15 mouse cellular contexts compared by ENCODE assay signal in the genomic region with DNA sequence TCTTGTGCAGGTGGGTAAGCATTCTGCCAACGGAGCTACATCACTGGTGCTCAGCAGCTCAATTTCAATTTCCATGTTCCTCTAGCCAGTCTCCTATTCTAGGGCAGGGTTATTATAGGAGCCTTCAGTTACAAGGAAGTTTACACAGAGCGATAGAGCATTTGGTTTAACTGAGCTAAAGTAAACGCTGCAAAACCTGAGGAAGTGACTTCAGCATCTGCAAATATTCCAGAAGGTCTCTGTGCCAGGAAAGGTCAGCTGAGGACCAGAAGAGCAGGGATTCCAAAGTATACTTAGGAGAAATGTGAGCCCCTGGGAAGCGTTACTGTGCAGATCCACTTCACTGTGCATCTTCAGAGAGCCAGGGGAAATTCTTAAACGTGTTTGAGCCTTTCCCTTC. TPM values are rescaled to one million over a fixed set of nuclear protein-coding genes. Genes with fewer than 3 reads are reported as not detected.
DNase-seq lines count a peak whose midpoint lies in the region; ATAC-seq and TF ChIP-seq lines count a peak whose summit lies in the region.
"Had no signal": no experiment of that assay in that cellular context is flagged by ENCODE, and none has a peak within 500 bp of the region (broad histone marks: within the 10 kb centered on the region; RNA-seq: fewer than 3 reads in every experiment).

No protein-coding gene starts in this region.

- H3K27ac ChIP-seq in liver, adult 2 months (replicated peaks; ENCODE audit: insufficient read depth, low read depth, low read length) = peak overlapping the region; percentile 39
- H3K27ac ChIP-seq in stomach, postnatal 0 days (replicated peaks) = peak overlapping the region; percentile 18; the same call in 1 of the 2 replicates
- H3K27ac ChIP-seq: embryonic facial prominence, embryonic 15.5 days; forebrain, embryonic 12.5 days; hindbrain, postnatal 0 days had no signal

- TF ChIP-seq CTCF in liver, adult 2 months (IDR thresholded peaks at IDR 0.05; ENCODE audit: low read depth, low read length) = no peak
- no peak for TF ChIP-seq CTCF in stomach, postnatal 0 days (IDR thresholded peaks at IDR 0.05; ENCODE audit: low read depth)

- H3K4me2 ChIP-seq in stomach, postnatal 0 days (replicated peaks; ENCODE audit: low read depth) = no peak overlapping the region
- H3K4me2 ChIP-seq: embryonic facial prominence, embryonic 15.5 days; forebrain, embryonic 12.5 days; liver, embryonic 11.5 days had no signal

- no peak for TF ChIP-seq EP300 in stomach, postnatal 0 days (optimal IDR thresholded peaks at IDR 0.05)

- peak; percentile 95 for DNase-seq in heart, adult 11 months
- DNase-seq in heart, postnatal 25 days (ENCODE audit: low spot score) = no peak
- peak; percentile 30 for DNase-seq in liver, adult 2 months (ENCODE audit: extremely low read depth, low read depth, low spot score)
- no peak for DNase-seq in liver
- DNase-seq in lung, postnatal 10 days = peak; percentile 71
- DNase-seq in stomach, postnatal 0 days (ENCODE audit: low spot score) = peak; percentile 48
- DNase-seq in urinary bladder, adult 18-20 months (ENCODE audit: low spot score in 2 of 2) = no peak
- DNase-seq in layer of hippocampus, adult 9-11 months = no peak
- DNase-seq: cerebellum, adult 11-12 months; right cerebral cortex, postnatal 14 days had no signal

- H3K79me2 ChIP-seq in liver, adult 2 months (ENCODE audit: control insufficient read depth, insufficient read depth, low read length) = no peaks in the 10 kb centered on the region

- no peak for TF ChIP-seq POLR2A in liver, adult 2 months (IDR thresholded peaks at IDR 0.05; ENCODE audit: extremely low read depth, insufficient read depth, low read length)

- peak; percentile 57 for ATAC-seq in stomach, postnatal 0 days (ENCODE audit: low FRiP score, low TSS enrichment)
- ATAC-seq: hindbrain, postnatal 0 days; midbrain, embryonic 16.5 days had no signal

- H3K36me3 ChIP-seq in liver, adult 2 months (ENCODE audit: control insufficient read depth, insufficient read depth, low read length) = no peaks in the 10 kb centered on the region
- H3K36me3 ChIP-seq in stomach, postnatal 0 days (ENCODE audit: control insufficient read depth, insufficient read depth, low read length) = no peaks in the 10 kb centered on the region
- H3K36me3 ChIP-seq: embryonic facial prominence, embryonic 15.5 days; forebrain, embryonic 12.5 days had no signal

- no peak overlapping the region for H3K9ac ChIP-seq in liver, adult 2 months (ENCODE audit: low read depth, low read length)
- no peak overlapping the region for H3K9ac ChIP-seq in stomach, postnatal 0 days (ENCODE audit: low read length)
- H3K9ac ChIP-seq: embryonic facial prominence, embryonic 15.5 days; forebrain, embryonic 12.5 days had no signal

- WGBS in liver, adult 2 months = 21% methylated on average over 5 of the region's 5 CpGs
- 7% methylated on average over 5 of the region's 5 CpGs for WGBS in stomach, postnatal 0 days

- H3K27me3 ChIP-seq in liver, adult 2 months (ENCODE audit: control insufficient read depth, insufficient read depth, low read length) = no peaks in the 10 kb centered on the region
- no peaks in the 10 kb centered on the region for H3K27me3 ChIP-seq in stomach, postnatal 0 days (ENCODE audit: control insufficient read depth, insufficient read depth, low read length)
- H3K27me3 ChIP-seq: embryonic facial prominence, embryonic 15.5 days had no signal

- H3K4me3 ChIP-seq in liver, adult 2 months (ENCODE audit: insufficient read depth, low read depth, low read length) = no peak overlapping the region
- no peak overlapping the region for H3K4me3 ChIP-seq in stomach, postnatal 0 days (ENCODE audit: low read depth, low read length)
- H3K4me3 ChIP-seq: embryonic facial prominence, embryonic 15.5 days; forebrain, embryonic 12.5 days had no signal

- intact Hi-C loops in heart, postnatal 25 days (cut with DNase I) = no loop called here

- no peaks in the 10 kb centered on the region for H3K9me3 ChIP-seq in stomach, postnatal 0 days (ENCODE audit: control insufficient read depth, low read length)
- H3K9me3 ChIP-seq: embryonic facial prominence, embryonic 15.5 days; forebrain, embryonic 12.5 days had no signal

- H3K4me1 ChIP-seq in liver, adult 2 months (ENCODE audit: control insufficient read depth, insufficient read depth, low read length) = peaks cover 7% of the 10 kb centered on the region
- H3K4me1 ChIP-seq in stomach, postnatal 0 days (replicated peaks; ENCODE audit: control insufficient read depth, insufficient read depth) = 0 out of 2 replicates have a peak, but pooled peaks cover 4% of the 10 kb centered on the region
- H3K4me1 ChIP-seq: forebrain, embryonic 12.5 days had no signal

RNA-seq across cellular contexts. Expression of a gene that starts 5.4 kb away (rescaled TPM):
- total RNA-seq in heart, postnatal 25 days (2021) = 1 to 10 TPM; 1.3 to 1.7 TPM
- 2.2 and 3.2 TPM in 2 replicates for total RNA-seq in liver, adult 2 months (2014; rRNA removed)
- polyA plus RNA-seq in liver, adult 2 months (2012; rRNA removed) = 2.4 and 2.7 TPM in 2 replicates
- polyA plus RNA-seq in stomach, postnatal 0 days (2015; fragmentation: Nextera tagmentation; extraction: Ambion mirVana) = 1.9 and 2.3 TPM in 2 replicates
- total RNA-seq: hindbrain, postnatal 0 days had no signal
- polyA plus RNA-seq: forebrain, embryonic 12.5 days had no signal

RNA-seq across cellular contexts. Expression of a gene that starts 37.8 kb away (rescaled TPM):
- total RNA-seq in heart, postnatal 25 days (2021) = 10 to 100 TPM; 21.9 to 25.9 TPM
- total RNA-seq in liver, adult 2 months (2014; rRNA removed) = 19.7 and 20.8 TPM in 2 replicates
- polyA plus RNA-seq in liver, adult 2 months (2012; rRNA removed) = 14.7 and 17.0 TPM in 2 replicates
- polyA plus RNA-seq in stomach, postnatal 0 days (2015; fragmentation: Nextera tagmentation; extraction: Ambion mirVana) = 9.4 and 10.1 TPM in 2 replicates

Comparison
In these comparisons a context has a peak if more than half of its experiments do, and no peak if none do; other contexts are left out.
1. DNase-seq: peak in heart, adult 11 months (single experiment), liver, adult 2 months (single experiment), lung, postnatal 10 days (single experiment) and stomach, postnatal 0 days (single experiment); none in heart, postnatal 25 days (single experiment), liver (single experiment), urinary bladder, adult 18-20 months (0 of 2) and layer of hippocampus, adult 9-11 months (single experiment).